ENCODE assay signal across 8 mouse cellular contexts in genomic region chr17:13835876-13836275, GRCm38 (mm10).
A peak's percentile ranks its signal among the peaks of the same experiment; 100 is the strongest.
DNase-seq lines count a peak whose midpoint lies in the region; ATAC-seq and TF ChIP-seq lines count a peak whose summit lies in the region.

No protein-coding gene starts in this region.

- H3K4me2 ChIP-seq in forebrain, postnatal 0 days (ENCODE audit: low read depth), result no peak overlapping the region
- H3K4me2 ChIP-seq in forebrain, embryonic 13.5 days, result no peak overlapping the region
- H3K4me2 ChIP-seq in neural tube, embryonic 13.5 days, result no peak overlapping the region
- H3K4me2 ChIP-seq in forebrain, embryonic 16.5 days (ENCODE audit: low read length), result no peak overlapping the region

- no peaks in the 10 kb centered on the region for H3K9me3 ChIP-seq in forebrain, postnatal 0 days (ENCODE audit: low read length)
- H3K9me3 ChIP-seq in forebrain, embryonic 13.5 days (replicated peaks), result no peaks in the 10 kb centered on the region
- no peaks in the 10 kb centered on the region for H3K9me3 ChIP-seq in neural tube, embryonic 13.5 days
- no peaks in the 10 kb centered on the region for H3K9me3 ChIP-seq in forebrain, embryonic 16.5 days (ENCODE audit: control insufficient read depth, low read length)

- H3K27ac ChIP-seq in forebrain, postnatal 0 days (ENCODE audit: low read depth, low read length), result no peak overlapping the region
- no peak overlapping the region for H3K27ac ChIP-seq in forebrain, embryonic 13.5 days
- H3K27ac ChIP-seq in neural tube, embryonic 13.5 days (replicated peaks), result no peak overlapping the region
- no peak overlapping the region for H3K27ac ChIP-seq in forebrain, embryonic 16.5 days (ENCODE audit: low read length)

- peak; percentile 68 for DNase-seq in forebrain, postnatal 0 days
- DNase-seq in neural tube, embryonic 10.5 days (ENCODE audit: extremely low spot score, low spot score), result no peak
- peak; percentile 45 to 69 for DNase-seq in cerebellum, postnatal 25 days
- peak; percentile 39 for DNase-seq in lung, postnatal 14 days
- no peak for DNase-seq in layer of hippocampus, adult 9-10 months (ENCODE audit: low spot score)

- H3K36me3 ChIP-seq in forebrain, postnatal 0 days (ENCODE audit: insufficient read depth), result peaks cover 28% of the 10 kb centered on the region
- peaks cover 43% of the 10 kb centered on the region for H3K36me3 ChIP-seq in forebrain, embryonic 13.5 days (ENCODE audit: poor library complexity, severe bottlenecking)
- H3K36me3 ChIP-seq in neural tube, embryonic 13.5 days, result peaks cover 41% of the 10 kb centered on the region
- H3K36me3 ChIP-seq in forebrain, embryonic 16.5 days (ENCODE audit: control insufficient read depth, insufficient read depth), result peaks cover 14% of the 10 kb centered on the region

- no peaks in the 10 kb centered on the region for H3K27me3 ChIP-seq in forebrain, postnatal 0 days (ENCODE audit: insufficient read depth, low read length)
- no peaks in the 10 kb centered on the region for H3K27me3 ChIP-seq in forebrain, embryonic 13.5 days
- no peaks in the 10 kb centered on the region for H3K27me3 ChIP-seq in neural tube, embryonic 13.5 days
- H3K27me3 ChIP-seq in forebrain, embryonic 16.5 days (replicated peaks; ENCODE audit: control insufficient read depth, insufficient read depth, low read length), result no peaks in the 10 kb centered on the region

- H3K4me3 ChIP-seq in forebrain, postnatal 0 days (ENCODE audit: low read depth, low read length), result no peak overlapping the region
- H3K4me3 ChIP-seq in forebrain, embryonic 13.5 days, result no peak overlapping the region
- H3K4me3 ChIP-seq in neural tube, embryonic 13.5 days, result no peak overlapping the region
- H3K4me3 ChIP-seq in forebrain, embryonic 16.5 days (replicated peaks; ENCODE audit: low read length), result no peak overlapping the region

- peak; percentile 63 for TF ChIP-seq CTCF in forebrain, postnatal 0 days (IDR thresholded peaks at IDR 0.05; ENCODE audit: low read depth)

- WGBS in forebrain, postnatal 0 days, result 77% methylated on average over 4 of the region's 4 CpGs
- WGBS in forebrain, embryonic 13.5 days, result 92% methylated on average over 4 of the region's 4 CpGs
- WGBS in neural tube, embryonic 13.5 days, result 84% methylated on average over 4 of the region's 4 CpGs
- 83% methylated on average over 4 of the region's 4 CpGs for WGBS in forebrain, embryonic 16.5 days

- no peak overlapping the region for H3K9ac ChIP-seq in forebrain, postnatal 0 days
- H3K9ac ChIP-seq in forebrain, embryonic 13.5 days, result no peak overlapping the region
- no peak overlapping the region for H3K9ac ChIP-seq in neural tube, embryonic 13.5 days
- no peak overlapping the region for H3K9ac ChIP-seq in forebrain, embryonic 16.5 days (replicated peaks; ENCODE audit: low read depth, low read length)

- H3K4me1 ChIP-seq in forebrain, postnatal 0 days (ENCODE audit: insufficient read depth), result no peaks in the 10 kb centered on the region
- H3K4me1 ChIP-seq in forebrain, embryonic 13.5 days, result no peaks in the 10 kb centered on the region
- H3K4me1 ChIP-seq in neural tube, embryonic 13.5 days (replicated peaks), result no peaks in the 10 kb centered on the region
- no peaks in the 10 kb centered on the region for H3K4me1 ChIP-seq in forebrain, embryonic 16.5 days (replicated peaks; ENCODE audit: control insufficient read depth, insufficient read depth, low read length)

- ATAC-seq in forebrain, postnatal 0 days, result peak; percentile 51
- no peak for ATAC-seq in forebrain, embryonic 13.5 days
- 0 out of 2 replicates have a peak, but pooled peaks have one; percentile 19 for ATAC-seq in neural tube, embryonic 13.5 days (ENCODE audit: low read depth)
- no peak for ATAC-seq in forebrain, embryonic 16.5 days

Comparison
In these comparisons a context has a peak if more than half of its experiments do, and no peak if none do; other contexts are left out.
1. ATAC-seq: peak in forebrain, postnatal 0 days (single experiment) and neural tube, embryonic 13.5 days (single experiment); none in forebrain, embryonic 13.5 days (single experiment) and forebrain, embryonic 16.5 days (single experiment).
2. DNase-seq: peak in forebrain, postnatal 0 days (single experiment), cerebellum, postnatal 25 days (2 of 2) and lung, postnatal 14 days (single experiment); none in neural tube, embryonic 10.5 days (single experiment) and layer of hippocampus, adult 9-10 months (single experiment).